Mouse (Mus musculus): ENCODE data around the gene 2610021A01Rik.
"Not testable (repeated sequence)": the region's sequence is repeated elsewhere in the genome, so short reads cannot be mapped to it uniquely, and the experiment has no call there.

GRCm38 (mm10) chr7:41616241-41616640, 17.2 kb downstream of the 2610021A01Rik start:
- not testable (repeated sequence) for TF ChIP-seq MYOG (IDR thresholded peaks at IDR 0.05; ENCODE audit: control insufficient read depth in 1 of 3, insufficient read depth in 1 of 3, insufficient read length in 2 of 3, low read depth in 2 of 3); POLR2A (IDR thresholded peaks at IDR 0.05; ENCODE audit: insufficient read length, low read depth); E2F4 (IDR thresholded peaks at IDR 0.05; ENCODE audit: insufficient read depth)
